Mouse (Mus musculus) right cerebral cortex, postnatal 36 days (tissue): ENCODE measurements at regions not wholly inside any gene's neighbourhood (a gene's known extent, or its start where the extent isn't known, plus 50 kb on each side); places are given as distances from the start of the nearest gene placed in this dataset.

Experiments
- DNase-seq, 2 experiments: peaks; one replicate each; pipeline ENCODE4 v3.0.0; 2022; ENCODE audit warnings: low spot score in 2 of 2, mixed read lengths in 1 of 2

GRCm38 (mm10) chr7:113156861-113157747 is 50.2 kb upstream of the Arntl start:
- no peak for DNase-seq
